Mouse (Mus musculus) fibroblast of lung, adult 2 months (primary cell): ENCODE measurements around the gene Clspn.

Source experiments
- DNase-seq: peaks from one replicate; pipeline ENCODE4 v3.0.0-alpha.2; 2011; ENCODE audit warnings: low read depth

Gene Clspn

DNA sequence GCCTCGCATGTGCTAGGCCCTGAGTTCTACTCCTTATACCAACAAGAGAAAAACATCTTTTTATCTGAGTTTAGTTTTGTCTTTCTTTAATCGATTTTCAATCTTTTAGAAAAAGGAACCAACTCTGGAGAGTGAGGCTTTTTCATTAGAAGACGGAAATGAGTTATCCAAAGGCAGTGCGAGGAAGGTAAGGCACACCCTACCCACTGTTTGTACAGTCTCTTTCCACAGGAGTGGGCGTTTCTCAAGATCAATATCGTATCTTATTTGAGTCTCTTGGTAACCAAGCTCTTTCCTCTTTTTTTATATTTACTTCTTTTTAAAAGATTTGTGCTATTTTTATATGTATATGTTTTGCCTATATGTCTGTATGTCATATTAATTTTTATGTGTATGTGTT lies 7.1 kb downstream of the Clspn start:
- DNase-seq, result no peak

DNA sequence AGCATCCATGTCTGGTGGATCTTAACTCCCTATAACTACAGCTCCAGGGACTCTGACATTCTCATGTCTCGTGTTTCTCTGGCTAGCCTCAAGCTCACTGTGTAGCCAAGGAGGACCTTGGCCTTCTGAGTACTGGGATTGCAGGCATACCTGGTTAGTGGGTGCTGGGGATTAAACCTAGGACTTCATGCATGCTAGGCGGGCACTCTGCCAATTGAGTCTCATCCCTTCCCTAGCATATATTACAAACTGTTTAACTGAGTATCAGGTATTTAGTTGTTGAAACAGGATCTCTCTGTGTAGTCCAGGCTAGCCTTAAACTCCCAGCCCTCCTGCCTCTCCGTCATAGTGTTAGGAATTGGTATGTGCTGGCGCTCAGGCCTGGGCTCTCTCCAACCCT lies 10.5 kb downstream of the Clspn start:
- no peak for DNase-seq

DNA sequence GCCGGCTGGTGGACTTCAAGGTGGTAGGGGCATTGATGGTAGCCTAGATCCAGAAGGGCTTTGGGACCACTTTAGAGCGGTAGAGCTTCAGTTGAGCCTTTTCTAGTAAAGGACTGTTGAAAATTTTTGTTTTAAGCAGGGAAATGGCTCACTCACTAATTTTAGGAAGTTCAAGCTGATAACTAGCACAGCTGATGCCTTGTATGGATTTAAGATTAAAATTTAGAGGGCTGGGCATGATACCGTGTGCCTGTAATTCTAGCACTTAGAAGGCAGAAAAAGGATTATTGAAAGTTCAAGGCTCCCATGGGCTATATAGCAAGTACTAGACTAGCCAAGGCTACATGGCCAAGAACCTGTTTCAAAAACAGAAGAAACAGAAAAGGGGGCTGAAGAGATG lies 13.0 kb downstream of the Clspn start:
- no peak for DNase-seq

DNA sequence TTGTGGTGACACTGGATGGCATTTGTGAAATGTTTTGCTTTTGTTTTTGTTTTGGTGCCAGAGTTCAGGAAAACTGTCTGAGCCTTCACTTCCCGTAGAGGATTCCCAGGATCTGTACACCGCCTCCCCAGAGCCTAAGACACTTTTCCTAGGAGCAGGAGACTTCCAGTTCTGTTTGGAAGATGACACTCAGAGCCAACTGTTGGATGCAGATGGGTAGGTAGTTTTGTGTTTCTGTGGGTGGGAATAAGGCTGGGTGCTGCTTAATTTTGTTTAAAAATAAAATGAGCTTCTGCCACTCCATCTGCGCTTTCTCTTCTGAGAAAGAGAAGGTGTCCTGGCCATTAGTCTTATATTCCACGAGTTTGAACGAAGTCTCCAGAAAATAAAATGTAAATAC lies 19.5 kb downstream of the Clspn start:
- DNase-seq, result no peak

DNA sequence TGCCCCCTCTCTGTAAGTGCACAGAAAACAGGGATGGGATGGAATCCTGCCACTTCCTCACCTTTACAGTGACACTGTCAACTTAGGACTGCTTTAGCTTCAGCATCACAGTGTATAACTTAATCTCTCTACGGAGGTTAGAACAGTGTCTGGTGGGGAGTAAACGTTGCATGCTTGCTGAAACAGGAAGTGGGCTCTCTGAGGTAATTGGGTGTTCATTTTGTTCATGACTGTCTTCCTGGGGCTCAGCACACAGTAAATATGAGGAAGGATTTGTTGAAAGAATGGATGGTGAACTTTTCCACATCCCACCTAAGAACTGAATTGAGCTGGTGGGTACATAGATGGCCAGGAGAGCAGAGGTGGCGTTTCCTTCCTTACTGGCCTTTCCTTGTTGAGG lies 21.2 kb downstream of the Clspn start:
- DNase-seq, result no peak

DNA sequence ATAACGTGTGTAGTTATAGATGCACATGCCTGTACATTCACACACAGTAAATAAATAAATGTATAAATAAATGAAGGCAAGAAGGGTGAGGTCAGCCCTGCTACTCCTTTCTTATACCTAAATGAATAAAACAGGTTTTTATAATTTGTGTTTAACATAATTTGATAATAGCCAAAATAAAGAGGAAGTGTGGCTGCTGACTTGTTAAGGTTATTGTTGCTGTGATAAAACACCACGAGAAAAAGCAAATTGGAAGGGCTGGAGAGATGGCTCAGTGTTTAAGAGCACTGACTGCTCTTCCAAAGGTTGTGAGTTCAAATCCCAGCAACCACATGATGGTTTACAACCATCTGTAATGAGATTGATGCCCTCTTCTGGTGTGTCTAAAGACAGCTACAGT lies 22.3 kb downstream of the Clspn start:
- no peak for DNase-seq

DNA sequence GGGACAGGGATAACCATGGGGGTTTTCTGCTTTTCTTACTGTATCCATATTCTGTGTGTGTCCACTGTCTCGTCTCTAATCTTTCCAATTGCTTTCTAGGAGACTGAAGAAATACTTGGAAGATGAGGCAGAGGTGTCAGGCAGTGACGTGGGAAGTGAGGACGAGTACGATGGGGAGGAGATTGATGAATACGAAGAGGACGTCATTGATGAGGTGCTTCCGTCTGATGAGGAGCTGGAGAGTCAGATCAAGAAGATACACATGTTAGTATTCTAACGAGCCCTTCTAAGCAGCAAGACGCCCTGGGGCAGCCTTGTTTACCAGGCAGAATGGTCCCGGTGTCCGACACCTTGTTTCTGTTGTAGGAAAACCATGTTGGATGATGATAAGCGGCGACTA lies 29.0 kb downstream of the Clspn start:
- no peak for DNase-seq

DNA sequence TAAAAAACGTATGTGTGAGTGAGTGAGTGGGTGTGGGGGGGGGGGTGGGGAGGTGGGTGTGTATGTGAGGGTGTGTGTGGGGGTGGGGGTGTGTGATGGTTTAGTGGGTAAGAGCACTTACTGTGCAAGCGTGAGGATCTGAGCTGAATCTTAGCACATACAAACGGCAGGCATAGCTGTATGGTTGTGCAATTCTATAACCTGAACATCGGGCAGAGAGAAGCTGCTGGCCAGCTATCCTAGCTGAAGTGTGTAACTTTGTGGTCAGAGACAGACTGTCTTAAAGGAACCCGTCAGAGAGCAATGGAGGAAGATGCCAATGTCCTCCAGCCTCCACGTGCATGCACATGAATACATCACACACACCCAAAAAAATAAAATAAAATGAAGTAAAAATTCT lies 35.3 kb downstream of the Clspn start:
- no peak for DNase-seq

DNA sequence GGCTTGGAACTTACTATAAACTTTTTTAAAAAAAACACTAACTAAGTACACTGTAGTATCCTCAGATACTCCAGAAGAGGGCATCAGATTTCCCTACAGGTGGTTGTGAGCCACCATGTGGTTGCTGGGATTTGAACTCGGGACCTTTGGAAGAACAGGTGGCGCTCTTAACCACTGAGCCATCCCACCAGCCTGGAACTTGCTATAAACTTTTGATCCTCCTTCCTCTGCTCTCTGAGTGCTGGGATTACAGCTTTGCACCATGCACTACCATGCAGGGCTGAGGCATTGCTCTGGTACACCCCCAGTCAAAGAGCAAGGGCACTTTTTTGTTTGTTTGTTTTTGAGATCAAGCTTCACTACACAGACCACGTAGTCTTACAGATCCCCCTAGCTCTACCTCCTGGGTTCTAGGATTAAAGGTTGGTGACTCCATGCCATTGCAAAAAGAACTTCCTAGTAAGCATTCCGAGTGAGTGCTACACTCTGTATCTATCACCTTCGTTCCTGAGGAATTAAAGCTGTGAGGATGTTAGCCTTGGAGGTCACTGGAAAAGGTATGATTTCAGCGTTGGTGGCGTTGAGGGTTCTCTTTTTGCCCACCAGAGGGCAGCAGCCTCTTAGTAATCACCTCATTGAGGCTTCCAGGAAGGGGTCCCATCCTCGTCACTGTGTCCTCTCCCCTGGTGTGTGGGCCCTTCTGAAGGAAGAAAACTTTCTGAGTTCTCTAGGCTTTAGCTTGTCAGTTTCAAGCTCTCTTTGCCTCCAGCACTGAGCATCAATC lies 43.4 kb downstream of the Clspn start:
- DNase-seq, result no peak

DNA sequence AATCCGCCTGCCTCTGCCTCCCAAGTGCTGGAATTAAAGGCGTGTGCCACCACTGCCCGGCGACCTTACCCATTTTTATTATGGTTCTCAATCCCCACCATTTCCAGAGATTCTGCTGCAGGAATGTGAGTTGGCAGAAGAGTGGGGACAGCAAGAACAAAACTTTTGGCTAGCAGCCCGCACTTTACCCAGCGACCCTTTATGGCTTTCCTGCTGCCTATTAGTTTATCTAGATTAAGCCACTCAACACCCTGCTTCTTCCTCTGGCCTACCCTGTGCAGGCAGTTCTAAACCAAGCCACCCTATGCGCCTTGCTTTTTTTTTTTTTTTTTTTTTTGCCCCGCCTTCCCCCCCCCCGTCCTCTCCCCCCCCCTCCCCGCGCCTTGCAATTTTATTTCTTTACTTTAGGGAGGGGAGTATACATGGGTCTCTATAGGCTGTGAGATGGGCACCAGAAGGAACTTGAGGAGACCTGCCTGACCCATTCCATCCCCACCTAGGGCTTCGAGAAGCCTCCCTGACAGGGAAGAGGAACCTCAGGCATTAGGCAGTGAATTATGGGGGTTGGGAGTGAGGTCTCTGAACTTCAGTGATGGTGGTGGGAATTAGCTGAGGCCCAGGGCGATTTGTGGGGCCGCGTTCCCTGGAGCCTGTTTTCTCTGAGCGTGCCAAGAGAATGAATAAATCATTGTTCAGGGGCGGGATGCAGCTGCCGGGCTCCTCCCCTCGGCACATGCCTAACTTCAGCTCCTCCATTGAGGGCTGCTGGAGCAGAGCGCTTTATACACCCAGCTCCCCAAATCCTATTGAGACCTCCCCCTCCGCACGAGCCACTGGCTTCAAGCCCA lies 45.1 kb downstream of the Clspn start:
- no peak for DNase-seq

DNA sequence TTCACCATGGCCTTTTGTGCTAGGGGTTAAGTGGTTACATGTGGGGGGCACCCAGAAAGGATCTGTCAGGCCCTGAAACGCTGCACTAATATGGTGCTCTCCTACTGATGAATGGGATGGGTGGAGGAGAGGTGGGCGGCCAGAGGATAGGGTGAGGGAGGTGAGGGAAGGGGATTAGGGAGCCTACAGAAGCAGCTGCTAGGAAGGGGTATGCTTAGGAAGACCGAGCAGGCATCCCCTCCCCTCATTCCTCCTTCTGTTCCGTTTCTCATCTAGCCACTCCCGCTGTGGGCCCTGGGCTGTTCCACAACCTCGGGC lies 45.7 kb downstream of the Clspn start:
- no peak for DNase-seq

DNA sequence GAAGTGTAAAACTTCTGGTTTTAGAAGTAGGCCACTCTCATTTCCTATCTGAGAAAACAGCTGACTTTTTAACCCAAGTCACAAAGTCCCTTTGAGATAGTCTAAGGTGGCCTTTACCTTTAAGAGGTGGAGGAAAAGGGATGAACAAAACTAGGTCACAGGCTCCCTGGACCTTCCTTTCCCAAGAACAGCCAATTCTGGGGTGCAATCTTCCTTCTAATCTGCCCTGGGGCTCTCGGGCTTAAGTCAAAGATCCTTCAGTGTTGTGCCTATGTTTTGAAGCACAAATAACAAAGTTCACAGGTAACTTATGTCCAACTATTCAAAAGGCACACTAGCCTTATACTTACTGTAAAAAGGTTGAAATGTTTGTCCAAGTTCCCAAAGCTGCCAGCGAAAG lies 47.4 kb downstream of the Clspn start:
- DNase-seq, result no peak

DNA sequence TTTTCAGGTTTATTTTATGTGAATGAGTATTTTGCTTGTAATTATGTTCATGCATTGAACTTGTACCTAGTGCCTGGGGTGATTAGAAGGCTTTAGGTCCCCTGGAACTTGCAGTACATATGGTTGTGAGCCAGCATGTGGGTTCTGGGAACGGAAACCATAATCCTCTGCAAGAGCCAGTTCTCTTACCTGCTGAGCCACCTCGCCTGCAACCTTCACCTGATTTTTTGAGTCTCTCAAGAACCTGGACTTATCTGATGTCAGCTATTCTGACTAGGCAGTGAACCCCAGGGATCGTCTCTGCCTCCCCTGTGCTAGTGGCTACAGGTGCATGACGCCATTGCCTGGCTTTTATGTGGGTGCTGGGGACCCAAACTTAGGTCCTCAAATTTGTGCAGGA lies 49.0 kb downstream of the Clspn start:
- no peak for DNase-seq

DNA sequence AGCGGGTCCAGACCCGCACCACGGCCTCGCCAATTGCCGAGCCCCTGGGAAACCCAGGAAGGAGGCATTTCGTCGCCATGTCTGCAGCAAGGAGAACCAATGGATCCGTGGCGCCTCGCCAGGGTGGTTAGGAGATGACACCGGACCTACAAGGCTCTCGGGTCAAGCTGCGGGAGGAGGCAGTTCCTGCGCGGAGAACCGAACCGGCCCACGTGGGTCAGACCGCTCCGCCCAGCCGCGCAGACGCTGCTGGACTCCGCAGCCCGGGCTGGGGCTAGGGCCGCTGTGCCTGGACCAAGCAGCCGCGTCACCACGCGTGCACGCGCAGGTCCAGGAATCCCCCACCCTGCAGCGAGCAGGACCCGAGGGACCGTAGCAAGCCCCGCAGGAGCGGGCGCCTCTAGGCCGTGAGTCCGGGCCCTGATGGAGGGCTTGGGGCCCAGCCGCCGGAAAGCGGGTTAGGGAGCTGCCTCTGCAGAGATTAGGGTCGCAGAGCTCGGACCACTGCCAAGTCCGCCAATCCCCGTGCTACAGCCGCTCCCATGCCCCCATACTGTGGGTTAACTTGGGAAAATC lies 53.0 kb downstream of the Clspn start, which contains the start of gene 5730409E04Rik:
Gene 5730409E04Rik, plus strand, starts transcription at position 213 of the 576 bp plus-strand sequence.
- peak; percentile 60 for DNase-seq

DNA sequence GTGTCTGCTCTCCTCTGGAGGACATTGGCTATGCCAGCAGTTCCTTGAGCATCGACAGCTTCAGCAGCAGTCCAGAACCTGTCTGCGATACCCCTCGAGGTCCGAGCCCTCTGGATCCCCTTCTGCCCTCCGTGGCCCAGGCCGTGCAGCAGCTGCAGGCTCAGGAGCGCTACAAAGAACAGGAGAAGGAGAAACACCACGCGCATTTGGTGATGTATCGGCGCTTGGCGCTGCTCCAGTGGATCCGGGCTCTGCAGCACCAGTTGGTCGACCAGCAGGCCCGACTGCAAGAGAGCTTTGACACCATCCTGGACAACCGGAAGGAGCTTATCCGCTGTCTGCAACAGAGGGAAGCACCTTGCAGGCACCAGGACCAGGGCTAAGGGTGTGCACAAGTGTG lies 55.3 kb downstream of the Clspn start:
- no peak for DNase-seq

DNA sequence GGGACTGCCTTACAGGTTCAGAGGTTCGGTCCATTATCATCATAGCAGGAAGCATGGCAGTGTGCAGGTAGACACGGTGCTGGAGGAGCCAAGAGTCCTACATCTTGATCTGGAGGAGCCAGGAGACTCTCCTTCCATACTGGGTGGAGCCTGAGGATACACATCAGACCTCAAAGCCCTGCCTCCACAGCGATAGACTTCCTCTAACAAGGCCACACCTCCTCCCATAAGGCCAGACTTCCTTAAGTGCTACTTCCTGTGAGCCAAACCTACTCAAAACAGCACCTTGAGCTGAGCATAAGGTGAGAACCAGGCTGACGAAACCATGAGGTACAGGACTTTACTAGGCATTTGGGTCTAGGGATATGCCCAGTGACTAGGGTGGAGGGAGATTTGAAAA lies 59.6 kb downstream of the Clspn start:
- no peak for DNase-seq

DNA sequence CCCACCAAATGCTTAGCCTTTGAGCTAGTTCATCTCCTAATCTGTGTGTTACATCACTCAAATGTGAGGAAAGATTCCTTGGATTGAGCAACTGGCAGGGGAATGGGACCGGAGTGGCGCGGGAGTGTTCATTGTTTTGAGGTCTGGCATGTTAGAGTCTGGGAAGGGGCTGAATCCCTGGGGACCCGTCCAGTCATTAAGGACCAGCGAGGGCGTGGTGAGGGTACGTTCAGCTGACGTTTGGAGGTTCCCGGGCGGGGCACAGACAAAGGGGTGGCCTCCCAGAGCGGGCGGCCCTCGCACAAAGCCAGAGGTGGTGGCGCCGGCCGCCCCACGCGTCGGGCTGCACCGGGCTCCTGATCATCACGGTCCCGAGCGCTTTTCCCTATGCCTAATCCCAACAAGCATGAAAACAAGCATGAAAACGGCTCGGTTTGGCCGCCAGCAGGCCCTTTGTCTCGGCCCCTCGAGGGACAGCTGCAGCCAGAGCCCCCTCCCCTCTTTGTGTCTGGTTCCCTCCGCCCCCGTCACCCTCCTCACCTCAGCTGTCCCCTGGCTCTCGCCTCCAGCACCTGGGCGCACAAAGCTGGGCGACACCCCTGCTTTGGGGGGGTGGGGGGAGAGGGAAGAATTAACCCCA lies 63.1 kb downstream of the Clspn start:
- no peak for DNase-seq

DNA sequence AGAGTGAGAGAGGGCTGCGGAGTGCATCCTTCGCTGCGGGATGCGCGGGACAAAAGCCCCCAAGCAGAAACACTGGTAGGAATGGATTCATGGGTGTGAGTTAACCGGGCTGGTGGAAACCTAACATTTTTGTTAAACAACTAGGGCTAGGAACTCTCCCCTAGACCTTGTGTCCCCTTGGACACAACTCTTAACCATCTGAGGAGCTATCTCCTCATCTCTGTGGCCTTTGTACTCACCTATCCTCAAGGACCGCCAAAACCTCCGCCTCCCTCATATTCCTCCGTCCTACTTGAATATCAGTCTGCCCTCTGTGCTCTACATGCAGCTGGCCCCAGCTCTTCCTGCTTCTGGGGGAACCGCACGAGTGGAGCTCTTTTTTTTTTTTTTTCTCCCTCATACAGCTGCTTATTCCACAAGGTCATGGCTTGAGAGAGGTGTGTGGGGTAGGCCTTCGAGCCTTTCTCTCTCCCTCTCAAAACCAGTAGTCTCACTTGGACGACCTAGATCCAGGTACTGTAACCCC lies 63.7 kb downstream of the Clspn start:
- DNase-seq, result no peak

DNA sequence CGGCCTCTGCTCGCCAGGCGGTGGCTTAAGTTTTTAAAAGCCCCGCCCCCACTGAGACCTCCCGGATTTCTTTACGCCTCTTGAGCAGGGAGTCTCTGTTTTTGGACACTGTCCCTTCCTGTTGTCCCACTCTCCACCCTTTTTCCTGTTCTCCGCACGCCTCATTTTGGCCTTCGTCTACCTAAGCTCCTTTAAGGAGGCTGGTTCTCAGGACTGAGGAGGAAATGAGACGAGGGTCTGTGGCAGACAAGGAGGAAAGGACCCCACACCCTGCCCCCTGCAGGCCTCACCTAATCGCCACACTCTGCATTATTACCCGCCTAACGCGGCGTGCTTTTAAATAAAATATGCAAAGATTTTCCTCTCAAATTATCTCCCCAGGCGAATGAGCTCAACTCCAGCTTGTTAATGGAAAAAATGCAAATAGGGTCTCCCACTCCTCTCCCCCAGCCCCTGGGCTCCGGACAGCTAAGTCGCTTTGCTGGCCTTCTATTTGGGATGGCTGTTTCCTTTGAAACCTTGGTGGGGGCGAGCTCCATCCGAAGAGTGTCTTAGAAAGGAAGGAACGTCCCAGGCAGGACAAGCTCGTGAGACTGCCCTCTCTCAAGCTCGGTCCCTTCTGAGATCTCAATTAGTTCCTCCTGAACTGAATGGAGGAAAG lies 70.4 kb downstream of the Clspn start:
- no peak for DNase-seq

DNA sequence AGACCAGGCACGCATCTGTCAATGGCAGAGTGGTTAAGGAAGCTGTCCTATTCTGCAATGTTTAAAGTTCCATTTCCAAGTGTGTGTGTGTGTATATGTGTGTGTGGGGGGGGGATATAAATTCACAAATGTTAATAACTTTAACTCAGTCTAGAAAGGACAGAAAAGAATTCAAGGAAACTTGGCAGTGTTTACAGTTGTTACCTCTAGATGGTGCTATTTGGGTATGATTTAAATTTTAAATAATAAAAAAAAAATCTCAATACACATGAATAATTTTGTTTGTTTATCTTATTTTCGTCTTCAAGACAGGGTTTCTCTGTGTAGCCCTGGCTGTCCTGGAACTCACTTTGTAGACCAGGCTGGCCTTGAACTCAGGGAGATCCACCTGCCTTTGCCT lies 75.2 kb downstream of the Clspn start:
- no peak for DNase-seq

DNA sequence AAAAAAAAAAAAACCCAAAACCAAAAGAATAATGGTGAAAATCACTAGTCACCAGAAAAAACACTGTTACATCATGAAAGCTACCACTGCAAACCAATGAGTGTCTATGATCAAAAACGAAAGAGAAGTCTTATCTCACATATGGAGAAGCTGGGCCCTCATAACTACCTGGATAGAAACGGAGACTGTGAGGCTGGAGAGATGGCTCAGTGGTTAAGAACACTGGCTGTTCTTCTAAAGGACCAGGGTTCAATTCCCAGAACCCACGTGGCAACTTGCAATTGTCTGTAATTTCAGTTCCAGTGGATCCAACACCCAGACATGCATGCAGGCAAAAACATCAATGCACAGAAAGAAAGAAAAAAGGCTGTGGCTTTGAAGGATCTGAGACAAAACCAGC lies 75.9 kb downstream of the Clspn start:
- no peak for DNase-seq

DNA sequence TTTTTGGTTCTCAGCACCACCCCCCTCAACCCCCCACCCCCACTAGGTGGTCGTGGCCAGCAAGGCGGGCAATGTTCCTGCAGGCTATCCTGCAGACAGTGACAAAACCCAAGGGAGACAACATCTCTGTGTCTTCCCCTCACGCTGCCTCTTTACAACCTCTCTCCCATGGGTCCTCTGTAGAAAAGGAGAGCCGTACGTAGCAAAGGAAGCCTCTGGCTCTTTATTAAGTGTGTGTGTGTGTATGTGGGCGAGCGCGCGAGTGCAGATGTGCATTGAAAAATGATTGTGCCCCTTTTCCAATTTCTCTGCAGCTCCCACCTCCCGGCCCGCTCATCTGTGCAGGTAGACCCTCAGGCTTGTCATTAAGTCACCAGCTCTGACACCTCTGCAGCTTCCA lies 79.6 kb downstream of the Clspn start:
- DNase-seq, result no peak
